Mouse (Mus musculus): ENCODE data around the gene Pitx3.
"Not testable (repeated sequence)": the region's sequence is repeated elsewhere in the genome, so short reads cannot be mapped to it uniquely, and the experiment has no call there.

The Pitx3 gene

GRCm38 (mm10) chr19:46131694-46132525, 16.2 kb downstream of the Pitx3 start, which contains the start of gene Elovl3:
TSS of gene Elovl3 (plus strand) at chr19:46131897.
- DNase-seq (ENCODE audit: low spot score) = peak; percentile 56

GRCm38 (mm10) chr19:46131283-46131682, 16.8 kb downstream of the Pitx3 start:
- no peak for DNase-seq (ENCODE audit: low spot score)

- not testable (repeated sequence) for DNase-seq (ENCODE audit: low spot score)
Measured at GRCm38 (mm10) chr19:46129737-46130136, 18.4 kb downstream of the Pitx3 start.

GRCm38 (mm10) chr19:46126301-46126700, 21.8 kb downstream of the Pitx3 start:
- DNase-seq (ENCODE audit: low spot score) = no peak

- DNase-seq (ENCODE audit: low spot score) = no peak
Measured at GRCm38 (mm10) chr19:46124651-46125050, 23.5 kb downstream of the Pitx3 start.

- DNase-seq (ENCODE audit: low spot score) = no peak
Measured at GRCm38 (mm10) chr19:46123876-46124275, 24.2 kb downstream of the Pitx3 start.

GRCm38 (mm10) chr19:46120872-46121271, 27.3 kb downstream of the Pitx3 start:
- DNase-seq (ENCODE audit: low spot score) = no peak

- no peak for DNase-seq (ENCODE audit: low spot score)
Measured at GRCm38 (mm10) chr19:46119458-46119857, 28.7 kb downstream of the Pitx3 start.

- DNase-seq (ENCODE audit: low spot score) = no peak
Measured at GRCm38 (mm10) chr19:46114617-46115016, 33.5 kb downstream of the Pitx3 start.

GRCm38 (mm10) chr19:46110781-46111180, 37.3 kb downstream of the Pitx3 start:
- DNase-seq (ENCODE audit: low spot score) = no peak

- DNase-seq (ENCODE audit: low spot score) = no peak
Measured at GRCm38 (mm10) chr19:46110214-46110613, 37.9 kb downstream of the Pitx3 start.

GRCm38 (mm10) chr19:46104187-46104557, 44.0 kb downstream of the Pitx3 start:
- no peak for DNase-seq (ENCODE audit: low spot score)

- no peak for DNase-seq (ENCODE audit: low spot score)
Measured at GRCm38 (mm10) chr19:46103437-46104186, 44.5 kb downstream of the Pitx3 start.

GRCm38 (mm10) chr19:46099561-46099960, 48.6 kb downstream of the Pitx3 start:
- DNase-seq (ENCODE audit: low spot score) = no peak

- no peak for DNase-seq (ENCODE audit: low spot score)
Measured at GRCm38 (mm10) chr19:46096396-46096795, 51.7 kb downstream of the Pitx3 start.

- DNase-seq (ENCODE audit: low spot score) = no peak
Measured at GRCm38 (mm10) chr19:46095291-46095690, 52.8 kb downstream of the Pitx3 start.

GRCm38 (mm10) chr19:46094144-46094543, 54.0 kb downstream of the Pitx3 start:
- no peak for DNase-seq (ENCODE audit: low spot score)

- DNase-seq (ENCODE audit: low spot score) = no peak
Measured at GRCm38 (mm10) chr19:46091641-46092040, 56.5 kb downstream of the Pitx3 start.

- no peak for DNase-seq (ENCODE audit: low spot score)
Measured at GRCm38 (mm10) chr19:46087871-46088270, 60.3 kb downstream of the Pitx3 start.

- DNase-seq (ENCODE audit: low spot score) = peak; percentile 55
Measured at GRCm38 (mm10) chr19:46086337-46086736, 61.8 kb downstream of the Pitx3 start.

Data from embryo, embryonic 10 days (tissue).